Mouse (Mus musculus): ENCODE results near the gene Gpnmb. TPM values are rescaled to one million over a fixed set of nuclear protein-coding genes. Genes with fewer than 3 reads are reported as not detected.
A peak's percentile ranks its signal among the peaks of the same experiment; 100 is the strongest.

Gene Gpnmb
- polyA plus RNA-seq, 1 experiment from 2014 or later = 0.28 TPM

GRCm38 (mm10) chr6:49009161-49009555 lies 27.2 kb upstream of the Gpnmb start:
- no peaks in the 10 kb centered on the region for H3K27me3 ChIP-seq (ENCODE audit: control insufficient read depth, insufficient read depth, low read length)
- peak overlapping the region; percentile 35; the same call in 1 of the 2 replicates for H3K4me3 ChIP-seq (ENCODE audit: low read length)
- H3K4me1 ChIP-seq (ENCODE audit: control insufficient read depth, insufficient read depth, low read length) = peaks cover 7% of the 10 kb centered on the region
- H3K9ac ChIP-seq (ENCODE audit: low read depth, low read length) = no peak overlapping the region
- peaks cover 5% of the 10 kb centered on the region; the same call in 1 of the 2 replicates for H3K9me3 ChIP-seq (ENCODE audit: control insufficient read depth, low read length)
- no peaks in the 10 kb centered on the region for H3K36me3 ChIP-seq (ENCODE audit: control insufficient read depth, insufficient read depth, low read length)
- 12% methylated on average over 7 of the region's 7 CpGs for WGBS
- no peak for ATAC-seq (ENCODE audit: low FRiP score, low TSS enrichment)
- H3K27ac ChIP-seq (ENCODE audit: low read depth, low read length) = no peak overlapping the region
- peak overlapping the region; percentile 50 for H3K4me2 ChIP-seq (replicated peaks; ENCODE audit: low read depth, low read length)

- Histone ChIP-seq H3K4me2 (replicated peaks; ENCODE audit: low read depth, low read length) (no peak overlapping the region), H3K36me3 (ENCODE audit: control insufficient read depth, insufficient read depth, low read length) (no peaks in the 10 kb centered on the region), H3K27ac (ENCODE audit: low read depth, low read length) (no peak overlapping the region), H3K4me1 (ENCODE audit: control insufficient read depth, insufficient read depth, low read length) (peaks cover 7% of the 10 kb centered on the region), H3K9me3 (ENCODE audit: control insufficient read depth, low read length) (peaks cover 5% of the 10 kb centered on the region; the same call in 1 of the 2 replicates), H3K27me3 (ENCODE audit: control insufficient read depth, insufficient read depth, low read length) (no peaks in the 10 kb centered on the region), H3K9ac (ENCODE audit: low read depth, low read length) (no peak overlapping the region), H3K4me3 (ENCODE audit: low read length) (no peak overlapping the region)
- no peak for ATAC-seq (ENCODE audit: low FRiP score, low TSS enrichment)
- WGBS = 89% methylated on average over 1 of the region's 1 CpGs
Observed at GRCm38 (mm10) chr6:49009665-49010064, 26.7 kb upstream of the Gpnmb start.

- H3K4me3 ChIP-seq (ENCODE audit: low read length) = no peak overlapping the region
- 77% methylated on average over 5 of the region's 5 CpGs for WGBS
Observed at GRCm38 (mm10) chr6:49011191-49011590, 25.2 kb upstream of the Gpnmb start.

GRCm38 (mm10) chr6:49013023-49013422 lies 23.3 kb upstream of the Gpnmb start:
- H3K9ac ChIP-seq (ENCODE audit: low read depth, low read length) = no peak overlapping the region
- H3K4me3 ChIP-seq (ENCODE audit: low read length) = no peak overlapping the region
- peaks cover 7% of the 10 kb centered on the region for H3K4me1 ChIP-seq (ENCODE audit: control insufficient read depth, insufficient read depth, low read length)
- H3K9me3 ChIP-seq (ENCODE audit: control insufficient read depth, low read length) = peaks cover 5% of the 10 kb centered on the region; the same call in 1 of the 2 replicates
- H3K27me3 ChIP-seq (ENCODE audit: control insufficient read depth, insufficient read depth, low read length) = no peaks in the 10 kb centered on the region
- ATAC-seq (ENCODE audit: low FRiP score, low TSS enrichment) = no peak
- H3K4me2 ChIP-seq (replicated peaks; ENCODE audit: low read depth, low read length) = no peak overlapping the region
- no peaks in the 10 kb centered on the region for H3K36me3 ChIP-seq (ENCODE audit: control insufficient read depth, insufficient read depth, low read length)
- WGBS = 82% methylated on average over 4 of the region's 4 CpGs
- no peak overlapping the region for H3K27ac ChIP-seq (ENCODE audit: low read depth, low read length)

More at GRCm38 (mm10) chr6:49011191-49011590, 25.2 kb upstream of the Gpnmb start:
- no peak for ATAC-seq (ENCODE audit: low FRiP score, low TSS enrichment)
- H3K9ac ChIP-seq (ENCODE audit: low read depth, low read length) = no peak overlapping the region
- no peaks in the 10 kb centered on the region for H3K27me3 ChIP-seq (ENCODE audit: control insufficient read depth, insufficient read depth, low read length)
- H3K9me3 ChIP-seq (ENCODE audit: control insufficient read depth, low read length) = peaks cover 5% of the 10 kb centered on the region; the same call in 1 of the 2 replicates
- no peak overlapping the region for H3K27ac ChIP-seq (ENCODE audit: low read depth, low read length)
- H3K4me1 ChIP-seq (ENCODE audit: control insufficient read depth, insufficient read depth, low read length) = peaks cover 7% of the 10 kb centered on the region
- H3K4me2 ChIP-seq (replicated peaks; ENCODE audit: low read depth, low read length) = no peak overlapping the region
- H3K36me3 ChIP-seq (ENCODE audit: control insufficient read depth, insufficient read depth, low read length) = no peaks in the 10 kb centered on the region

- Histone ChIP-seq H3K9me3 (ENCODE audit: control insufficient read depth, low read length) (peaks cover 5% of the 10 kb centered on the region; the same call in 1 of the 2 replicates), H3K4me2 (replicated peaks; ENCODE audit: low read depth, low read length) (no peak overlapping the region), H3K9ac (ENCODE audit: low read depth, low read length) (no peak overlapping the region), H3K27me3 (ENCODE audit: control insufficient read depth, insufficient read depth, low read length) (no peaks in the 10 kb centered on the region), H3K27ac (ENCODE audit: low read depth, low read length) (no peak overlapping the region), H3K4me3 (ENCODE audit: low read length) (no peak overlapping the region), H3K4me1 (ENCODE audit: control insufficient read depth, insufficient read depth, low read length) (peaks cover 4% of the 10 kb centered on the region), H3K36me3 (ENCODE audit: control insufficient read depth, insufficient read depth, low read length) (no peaks in the 10 kb centered on the region)
- WGBS = 92% methylated on average over 3 of the region's 3 CpGs
- no peak for ATAC-seq (ENCODE audit: low FRiP score, low TSS enrichment)
Observed at GRCm38 (mm10) chr6:49013458-49013857, 22.9 kb upstream of the Gpnmb start.

GRCm38 (mm10) chr6:49017150-49017549 lies 19.2 kb upstream of the Gpnmb start:
- Histone ChIP-seq H3K4me1 (ENCODE audit: control insufficient read depth, insufficient read depth, low read length) (no peaks in the 10 kb centered on the region), H3K4me3 (ENCODE audit: low read length) (no peak overlapping the region), H3K27me3 (ENCODE audit: control insufficient read depth, insufficient read depth, low read length) (no peaks in the 10 kb centered on the region), H3K9ac (ENCODE audit: low read depth, low read length) (no peak overlapping the region), H3K36me3 (ENCODE audit: control insufficient read depth, insufficient read depth, low read length) (no peaks in the 10 kb centered on the region), H3K9me3 (ENCODE audit: control insufficient read depth, low read length) (no peaks in the 10 kb centered on the region), H3K4me2 (replicated peaks; ENCODE audit: low read depth, low read length) (no peak overlapping the region), H3K27ac (ENCODE audit: low read depth, low read length) (no peak overlapping the region)
- 65% methylated on average over 12 of the region's 12 CpGs for WGBS
- ATAC-seq (ENCODE audit: low FRiP score, low TSS enrichment) = no peak

GRCm38 (mm10) chr6:49019341-49019740 lies 17.0 kb upstream of the Gpnmb start:
- Histone ChIP-seq H3K36me3 (ENCODE audit: control insufficient read depth, insufficient read depth, low read length) (no peaks in the 10 kb centered on the region), H3K9me3 (ENCODE audit: control insufficient read depth, low read length) (no peaks in the 10 kb centered on the region), H3K4me3 (ENCODE audit: low read length) (no peak overlapping the region), H3K27ac (ENCODE audit: low read depth, low read length) (no peak overlapping the region), H3K4me2 (replicated peaks; ENCODE audit: low read depth, low read length) (no peak overlapping the region), H3K9ac (ENCODE audit: low read depth, low read length) (no peak overlapping the region), H3K27me3 (ENCODE audit: control insufficient read depth, insufficient read depth, low read length) (no peaks in the 10 kb centered on the region), H3K4me1 (ENCODE audit: control insufficient read depth, insufficient read depth, low read length) (no peaks in the 10 kb centered on the region)
- no peak for ATAC-seq (ENCODE audit: low FRiP score, low TSS enrichment)
- WGBS = 95% methylated on average over 1 of the region's 1 CpGs

GRCm38 (mm10) chr6:49021141-49022012 lies 15.0 kb upstream of the Gpnmb start:
- H3K4me3 ChIP-seq (ENCODE audit: low read length) = no peak overlapping the region
- H3K27me3 ChIP-seq (ENCODE audit: control insufficient read depth, insufficient read depth, low read length) = no peaks in the 10 kb centered on the region
- WGBS = 62% methylated on average over 14 of the region's 14 CpGs

GRCm38 (mm10) chr6:49022384-49022783 lies 14.0 kb upstream of the Gpnmb start:
- H3K9me3 ChIP-seq (ENCODE audit: control insufficient read depth, low read length) = no peaks in the 10 kb centered on the region
- no peak overlapping the region for H3K27ac ChIP-seq (ENCODE audit: low read depth, low read length)
- H3K36me3 ChIP-seq (ENCODE audit: control insufficient read depth, insufficient read depth, low read length) = no peaks in the 10 kb centered on the region
- H3K4me3 ChIP-seq (ENCODE audit: low read length) = no peak overlapping the region
- no peaks in the 10 kb centered on the region for H3K4me1 ChIP-seq (ENCODE audit: control insufficient read depth, insufficient read depth, low read length)
- no peak overlapping the region for H3K9ac ChIP-seq (ENCODE audit: low read depth, low read length)
- no peak for ATAC-seq (ENCODE audit: low FRiP score, low TSS enrichment)
- no peak overlapping the region for H3K4me2 ChIP-seq (replicated peaks; ENCODE audit: low read depth, low read length)
- WGBS = 79% methylated on average over 2 of the region's 2 CpGs
- H3K27me3 ChIP-seq (ENCODE audit: control insufficient read depth, insufficient read depth, low read length) = no peaks in the 10 kb centered on the region

More at GRCm38 (mm10) chr6:49021141-49022012, 15.0 kb upstream of the Gpnmb start:
- Histone ChIP-seq H3K4me1 (ENCODE audit: control insufficient read depth, insufficient read depth, low read length) (no peaks in the 10 kb centered on the region), H3K4me2 (replicated peaks; ENCODE audit: low read depth, low read length) (no peak overlapping the region), H3K36me3 (ENCODE audit: control insufficient read depth, insufficient read depth, low read length) (no peaks in the 10 kb centered on the region), H3K9ac (ENCODE audit: low read depth, low read length) (no peak overlapping the region), H3K27ac (ENCODE audit: low read depth, low read length) (no peak overlapping the region), H3K9me3 (ENCODE audit: control insufficient read depth, low read length) (no peaks in the 10 kb centered on the region)
- ATAC-seq (ENCODE audit: low FRiP score, low TSS enrichment) = no peak
